Mouse (Mus musculus) liver, postnatal 0 days (tissue): ENCODE data around the gene Ldb3.

ENCODE experiments used
- CTCF ChIP-seq: sonication (generic); IDR thresholded peaks from 2 replicates; pipeline ENCODE4 v1.5.1; 2016; ENCODE audit warnings: antibody characterized with exemption, low read depth
- EP300 ChIP-seq: IDR thresholded peaks from 2 replicates; pipeline ENCODE4 v1.6.1; 2016; ENCODE audit warnings: antibody characterized with exemption, low read depth, mild to moderate bottlenecking

- TF ChIP-seq CTCF (no peak), EP300 (no peak)
Measured at GRCm38 (mm10) chr14:34483469-34484341, 104.8 kb downstream of the Ldb3 start.
